Mouse (Mus musculus): Measurements from ENCODE around the gene Idh2. TPM values are rescaled to one million over a fixed set of nuclear protein-coding genes. Genes with fewer than 3 reads are reported as not detected.

The Idh2 gene
- total and polyA plus RNA-seq, 2 experiments from 2014 or later, result 152 to 161 TPM

- Histone ChIP-seq H3K4me3 (ENCODE audit: low read length) (no peak overlapping the region), H3K4me1 (ENCODE audit: insufficient read depth, low read length) (no peaks in the 10 kb centered on the region), H3K27me3 (ENCODE audit: insufficient read depth, low read length) (no peaks in the 10 kb centered on the region), H3K9ac (replicated peaks; ENCODE audit: low read length) (no peak overlapping the region), H3K36me3 (ENCODE audit: insufficient read depth, low read length) (peaks cover 68% of the 10 kb centered on the region), H3K4me2 (ENCODE audit: low read depth, low read length) (no peak overlapping the region), H3K27ac (no peak overlapping the region), H3K9me3 (ENCODE audit: low read length) (no peaks in the 10 kb centered on the region)
- no peak for DNase-seq (ENCODE audit: low spot score)
- TF ChIP-seq CTCF (IDR thresholded peaks at IDR 0.05; ENCODE audit: low read depth), result no peak
- no peak for ATAC-seq
- 94% methylated on average over 13 of the region's 13 CpGs for WGBS
Measured at GRCm38 (mm10) chr7:80098389-80098976, 16.7 kb downstream of the Idh2 start.

GRCm38 (mm10) chr7:80095598-80096309 lies 19.4 kb downstream of the Idh2 start:
- Histone ChIP-seq H3K27ac (no peak overlapping the region), H3K36me3 (ENCODE audit: insufficient read depth, low read length) (peaks cover 64% of the 10 kb centered on the region), H3K9me3 (ENCODE audit: low read length) (no peaks in the 10 kb centered on the region), H3K9ac (replicated peaks; ENCODE audit: low read length) (no peak overlapping the region), H3K4me1 (ENCODE audit: insufficient read depth, low read length) (no peaks in the 10 kb centered on the region), H3K27me3 (ENCODE audit: insufficient read depth, low read length) (no peaks in the 10 kb centered on the region), H3K4me2 (ENCODE audit: low read depth, low read length) (no peak overlapping the region), H3K4me3 (ENCODE audit: low read length) (no peak overlapping the region)
- DNase-seq (ENCODE audit: low spot score), result no peak
- TF ChIP-seq CTCF (IDR thresholded peaks at IDR 0.05; ENCODE audit: low read depth), result no peak
- WGBS, result 91% methylated on average over 20 of the region's 20 CpGs
- ATAC-seq, result no peak

DNA sequence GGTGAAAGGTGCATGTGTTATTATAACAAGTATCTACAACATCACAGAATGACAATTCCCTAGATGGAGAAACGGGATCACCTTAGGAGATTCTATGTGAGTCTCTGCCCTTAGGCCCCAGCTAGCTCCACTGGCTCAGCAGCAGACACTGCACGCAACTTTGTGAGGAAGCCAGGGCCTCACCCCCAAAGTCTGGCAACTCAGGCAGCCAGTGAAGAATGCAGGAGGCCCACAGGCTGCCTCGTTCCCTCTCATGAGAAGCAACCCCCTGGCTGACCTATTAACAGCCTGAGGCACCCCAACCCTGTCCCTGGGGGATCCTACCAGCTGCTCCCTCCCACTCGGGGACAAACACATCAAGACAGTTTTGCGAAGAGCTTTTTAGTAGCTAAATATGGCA lies 20.7 kb downstream of the Idh2 start:
- no peaks in the 10 kb centered on the region for H3K4me1 ChIP-seq (ENCODE audit: insufficient read depth, low read length)
- ATAC-seq, result no peak
- no peak for TF ChIP-seq CTCF (IDR thresholded peaks at IDR 0.05; ENCODE audit: low read depth)
- H3K27me3 ChIP-seq (ENCODE audit: insufficient read depth, low read length), result no peaks in the 10 kb centered on the region
- H3K9me3 ChIP-seq (ENCODE audit: low read length), result no peaks in the 10 kb centered on the region
- DNase-seq (ENCODE audit: low spot score), result no peak
- no peak overlapping the region for H3K4me2 ChIP-seq (ENCODE audit: low read depth, low read length)
- H3K4me3 ChIP-seq (ENCODE audit: low read length), result no peak overlapping the region
- no peak overlapping the region for H3K9ac ChIP-seq (replicated peaks; ENCODE audit: low read length)
- no peak overlapping the region for H3K27ac ChIP-seq
- WGBS, result 61% methylated on average over 5 of the region's 5 CpGs
- peaks cover 53% of the 10 kb centered on the region for H3K36me3 ChIP-seq (ENCODE audit: insufficient read depth, low read length)

- H3K27ac ChIP-seq, result no peak overlapping the region; the same call in 1 of the 2 replicates
- H3K4me2 ChIP-seq (ENCODE audit: low read depth, low read length), result no peak overlapping the region
- ATAC-seq (peak; percentile 4; the same call in 1 of the 2 replicates), DNase-seq (ENCODE audit: low spot score) (peak; percentile 55)
- H3K4me3 ChIP-seq (ENCODE audit: low read length), result no peak overlapping the region
- no peaks in the 10 kb centered on the region for H3K9me3 ChIP-seq (ENCODE audit: low read length)
- H3K9ac ChIP-seq (replicated peaks; ENCODE audit: low read length), result no peak overlapping the region
- H3K27me3 ChIP-seq (ENCODE audit: insufficient read depth, low read length), result no peaks in the 10 kb centered on the region
- TF ChIP-seq CTCF (IDR thresholded peaks at IDR 0.05; ENCODE audit: low read depth), result no peak
- H3K36me3 ChIP-seq (ENCODE audit: insufficient read depth, low read length), result peaks cover 45% of the 10 kb centered on the region
- WGBS, result 47% methylated on average over 9 of the region's 9 CpGs
- H3K4me1 ChIP-seq (ENCODE audit: insufficient read depth, low read length), result no peaks in the 10 kb centered on the region
Measured at GRCm38 (mm10) chr7:80092351-80093046, 22.7 kb downstream of the Idh2 start.

GRCm38 (mm10) chr7:80091866-80092210 lies 23.4 kb downstream of the Idh2 start:
- DNase-seq (ENCODE audit: low spot score) (no peak), ATAC-seq (no peak)
- Histone ChIP-seq H3K4me1 (ENCODE audit: insufficient read depth, low read length) (no peaks in the 10 kb centered on the region), H3K27me3 (ENCODE audit: insufficient read depth, low read length) (no peaks in the 10 kb centered on the region), H3K9ac (replicated peaks; ENCODE audit: low read length) (no peak overlapping the region), H3K36me3 (ENCODE audit: insufficient read depth, low read length) (peaks cover 44% of the 10 kb centered on the region), H3K27ac (no peak overlapping the region; the same call in 1 of the 2 replicates), H3K4me3 (ENCODE audit: low read length) (no peak overlapping the region), H3K9me3 (ENCODE audit: low read length) (no peaks in the 10 kb centered on the region), H3K4me2 (ENCODE audit: low read depth, low read length) (no peak overlapping the region)
- no peak for TF ChIP-seq CTCF (IDR thresholded peaks at IDR 0.05; ENCODE audit: low read depth)
- WGBS, result 81% methylated on average over 4 of the region's 4 CpGs

- Histone ChIP-seq H3K27me3 (ENCODE audit: insufficient read depth, low read length) (no peaks in the 10 kb centered on the region), H3K9me3 (ENCODE audit: low read length) (no peaks in the 10 kb centered on the region), H3K36me3 (ENCODE audit: insufficient read depth, low read length) (peaks cover 44% of the 10 kb centered on the region), H3K4me1 (ENCODE audit: insufficient read depth, low read length) (no peaks in the 10 kb centered on the region), H3K4me3 (ENCODE audit: low read length) (no peak overlapping the region), H3K27ac (no peak overlapping the region), H3K4me2 (ENCODE audit: low read depth, low read length) (no peak overlapping the region), H3K9ac (replicated peaks; ENCODE audit: low read length) (no peak overlapping the region)
- 64% methylated on average over 13 of the region's 13 CpGs for WGBS
- TF ChIP-seq CTCF (IDR thresholded peaks at IDR 0.05; ENCODE audit: low read depth), result no peak
- DNase-seq (ENCODE audit: low spot score) (no peak), ATAC-seq (no peak)
Measured at GRCm38 (mm10) chr7:80091004-80091865, 24.0 kb downstream of the Idh2 start.
